Mouse (Mus musculus): ENCODE measurements around the gene Tkfc.

The Tkfc gene

DNA sequence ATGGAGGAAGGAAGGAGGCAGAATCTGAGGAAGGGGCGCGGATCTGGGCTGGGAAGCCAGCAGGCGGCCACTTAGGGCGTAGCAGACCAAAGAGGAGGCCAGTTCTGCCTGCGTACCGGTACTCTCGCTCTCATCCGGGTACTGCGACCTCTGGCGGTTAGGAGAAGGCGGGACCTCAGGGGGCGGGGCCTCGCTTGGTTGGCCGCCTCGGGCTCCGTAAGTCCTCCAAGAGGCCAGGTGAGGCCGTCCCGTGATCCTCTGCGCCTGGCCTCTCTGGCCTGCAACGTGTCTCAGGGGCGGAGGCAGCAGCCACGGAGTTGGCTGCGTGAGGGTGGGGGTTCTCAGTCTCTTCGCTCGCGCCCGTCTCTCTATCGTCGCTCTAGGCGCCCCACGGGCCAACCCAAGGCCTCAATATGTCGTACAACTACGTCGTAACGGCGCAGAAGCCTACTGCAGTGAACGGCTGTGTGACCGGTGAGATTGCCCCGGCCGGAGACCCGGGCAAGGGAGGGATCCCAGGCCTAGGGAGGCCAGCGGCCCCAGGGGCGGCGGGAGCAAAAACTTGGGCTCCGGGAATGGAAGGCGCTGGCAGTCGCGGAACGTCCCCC, at the start of gene Tkfc, which contains the start of gene Ddb1:
Gene Tkfc, minus strand, starts transcription at position 362 of the 608 bp plus-strand sequence.
Gene Ddb1, plus strand, starts transcription at position 35 of the 608 bp plus-strand sequence.
- DNase-seq: peak; percentile 99

DNA sequence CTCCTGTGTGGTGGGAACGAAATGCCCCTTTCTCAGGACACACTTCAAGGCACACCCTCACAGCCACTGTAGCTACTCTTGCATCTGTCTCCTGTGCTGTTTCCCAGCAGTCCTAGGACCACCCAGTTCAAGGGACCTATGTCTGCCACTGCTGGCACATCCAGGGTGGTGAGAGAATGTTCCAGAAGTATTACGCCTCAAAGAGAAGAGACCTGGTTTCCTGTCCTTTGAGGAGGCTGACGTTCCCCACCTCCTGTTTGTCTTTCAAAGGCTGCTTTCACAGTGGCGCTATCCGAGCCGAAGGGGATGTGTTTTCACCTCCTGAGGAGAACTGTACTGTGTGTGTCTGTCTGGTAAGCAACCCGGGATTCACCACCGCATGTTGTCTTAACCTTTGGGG, 42.7 kb upstream of the Tkfc start:
- DNase-seq: no peak

DNA sequence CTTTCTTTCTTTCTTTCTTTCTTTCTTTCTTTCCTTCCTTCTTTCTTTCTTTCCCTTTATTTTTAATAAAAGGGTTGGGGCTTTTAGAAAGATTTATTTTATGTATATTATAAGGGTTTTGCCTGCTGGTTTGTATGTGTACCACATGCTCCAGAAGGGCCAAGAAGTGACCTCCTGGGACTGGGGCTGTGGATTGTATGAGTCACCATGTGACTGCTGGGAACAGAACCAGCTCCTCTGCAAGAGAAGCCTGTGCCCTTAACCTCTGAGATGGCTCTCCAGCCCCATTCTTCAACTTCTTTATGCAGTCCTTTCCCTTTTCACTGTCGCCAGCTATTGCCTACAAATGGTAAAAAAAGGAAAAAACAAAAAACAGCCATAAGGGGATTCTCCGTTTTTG, 40.2 kb upstream of the Tkfc start:
- DNase-seq: no peak

DNA sequence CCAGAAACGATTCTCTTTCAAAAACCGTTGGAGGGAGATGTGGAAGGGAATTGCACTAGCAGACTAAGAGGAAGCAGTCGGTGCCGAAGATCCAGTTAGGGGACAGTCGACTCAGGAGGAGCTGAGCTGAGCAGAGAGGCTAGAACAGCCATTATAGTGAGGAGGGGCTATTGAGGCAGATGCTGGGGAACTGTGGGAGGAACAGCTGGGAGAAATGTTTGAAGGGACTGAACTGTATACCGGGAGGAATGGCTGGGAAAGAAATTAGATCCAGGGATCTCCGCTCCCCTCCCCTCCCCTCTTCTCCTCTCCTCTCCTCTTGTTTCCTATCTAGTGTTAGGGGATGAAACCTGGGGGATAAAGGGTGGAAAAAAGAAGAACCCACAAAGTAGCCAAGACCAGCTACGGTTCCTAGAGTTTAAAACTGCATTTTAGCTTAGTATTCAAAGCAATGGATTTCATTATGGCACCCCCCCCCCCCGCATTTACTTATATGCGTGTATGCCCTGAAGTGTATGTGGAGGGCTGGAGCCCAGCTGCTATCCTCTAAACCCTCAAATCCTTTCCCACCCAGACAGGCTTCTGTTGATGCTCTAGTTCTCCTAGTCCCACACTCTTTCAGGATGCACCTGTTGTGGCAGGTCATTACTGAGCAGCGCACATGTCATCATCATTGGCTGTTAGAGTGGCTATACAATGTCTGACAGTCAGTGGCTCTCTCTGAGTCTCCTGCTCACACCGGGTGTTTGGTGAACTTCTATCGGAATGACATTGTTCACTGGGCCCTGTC, 35.3 kb upstream of the Tkfc start:
- no peak for DNase-seq

DNA sequence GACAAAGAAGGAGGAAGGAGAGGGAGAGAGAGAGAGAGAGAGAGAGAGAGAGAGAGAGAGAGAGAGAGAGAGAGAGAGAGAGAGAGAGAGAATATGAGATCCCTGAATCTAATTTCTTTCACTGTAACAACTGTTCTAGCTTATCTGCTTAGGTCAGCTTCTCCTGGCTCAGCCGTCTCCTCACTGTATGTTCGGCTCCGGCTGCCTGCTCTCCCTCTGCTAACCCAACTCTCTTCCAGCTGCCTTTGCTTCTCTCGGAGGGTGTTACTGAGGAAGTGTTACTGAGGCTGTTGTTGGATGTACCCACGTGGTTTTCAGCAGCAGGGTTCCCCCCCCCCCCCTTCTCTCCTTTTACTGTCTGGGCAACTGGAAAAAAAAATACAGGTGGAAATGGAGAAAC, 34.6 kb upstream of the Tkfc start:
- DNase-seq: no peak

DNA sequence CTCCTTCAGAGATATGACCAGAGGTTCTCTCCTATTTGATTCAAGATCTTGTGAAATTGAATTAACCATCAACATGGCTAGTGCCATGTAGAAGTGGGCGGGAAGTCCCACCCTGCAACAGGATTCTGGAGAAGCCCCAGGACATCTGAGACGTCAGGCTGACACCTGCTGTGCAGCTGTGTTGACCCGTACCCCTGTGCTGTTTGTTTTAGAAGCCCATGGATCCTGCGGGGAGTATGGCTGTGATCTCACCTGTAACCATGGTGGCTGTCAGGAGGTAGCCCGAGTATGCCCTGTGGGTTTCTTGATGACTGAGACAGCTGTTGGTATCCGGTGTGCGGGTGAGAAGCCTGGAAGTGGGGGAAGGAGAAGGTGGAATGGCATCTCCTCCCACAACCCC, 32.4 kb upstream of the Tkfc start:
- no peak for DNase-seq

DNA sequence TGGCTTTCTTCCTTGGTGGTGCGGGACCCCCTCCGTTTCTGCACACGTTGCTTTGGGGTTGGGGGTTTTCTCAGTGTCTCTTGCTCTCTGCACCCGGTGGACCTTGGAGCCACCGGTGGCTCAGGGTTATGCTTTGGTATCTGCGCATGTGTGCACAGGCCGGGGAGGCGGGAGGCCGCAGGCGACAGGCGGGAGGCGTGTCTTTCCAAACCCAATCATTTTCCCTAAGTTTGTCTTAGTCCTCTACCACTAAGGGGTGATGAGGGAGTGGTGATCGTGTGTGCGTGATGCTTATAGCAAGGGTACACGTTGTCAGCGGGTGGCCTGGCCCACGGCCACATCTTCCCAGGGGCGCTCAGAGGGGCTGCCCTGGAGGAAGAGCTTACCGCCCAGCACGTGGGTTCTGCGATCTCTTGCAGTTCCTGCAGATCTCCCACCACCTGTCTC, 29.4 kb upstream of the Tkfc start:
- peak; percentile 68 for DNase-seq

DNA sequence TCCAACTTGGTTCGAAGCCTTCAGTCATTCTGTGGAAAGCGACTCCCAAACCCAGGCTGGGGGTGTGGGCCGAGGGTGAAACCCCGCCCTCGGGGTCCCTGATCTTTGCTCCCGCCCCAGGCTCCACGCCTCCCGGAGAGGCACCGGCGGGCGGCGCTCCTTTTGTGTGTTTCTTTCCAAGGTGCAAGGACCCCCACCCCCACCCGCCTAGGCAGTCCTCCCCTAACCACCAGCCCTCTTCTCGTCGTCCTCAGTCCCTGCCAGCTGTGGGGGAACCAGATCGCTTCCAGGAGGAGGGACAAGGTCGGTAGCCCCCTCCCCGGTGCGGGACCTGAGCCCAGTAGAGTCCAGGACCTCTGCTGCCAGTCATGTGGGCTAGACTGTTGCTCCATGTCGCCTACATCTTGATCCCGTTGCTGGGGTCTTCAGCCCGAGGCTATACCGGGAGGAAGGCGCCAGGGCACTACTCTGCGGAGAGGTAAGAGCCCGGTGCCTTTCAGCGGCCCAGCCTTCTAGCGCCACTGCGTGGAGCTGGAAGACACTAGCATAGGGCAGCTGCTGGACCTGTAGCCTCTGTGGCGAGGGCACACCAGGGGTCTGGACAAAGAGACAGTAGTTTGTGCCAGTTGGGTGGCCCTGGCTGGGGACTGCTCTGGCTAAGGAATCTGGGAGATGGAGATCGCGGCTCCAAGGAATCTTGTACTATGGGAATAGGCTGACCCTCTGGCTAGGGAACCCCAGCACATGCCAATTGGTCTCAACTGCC, 28.8 kb upstream of the Tkfc start, which contains the start of gene Vwce:
Gene Vwce, plus strand, starts transcription at position 108 of the 766 bp plus-strand sequence.
- DNase-seq: peak; percentile 54

DNA sequence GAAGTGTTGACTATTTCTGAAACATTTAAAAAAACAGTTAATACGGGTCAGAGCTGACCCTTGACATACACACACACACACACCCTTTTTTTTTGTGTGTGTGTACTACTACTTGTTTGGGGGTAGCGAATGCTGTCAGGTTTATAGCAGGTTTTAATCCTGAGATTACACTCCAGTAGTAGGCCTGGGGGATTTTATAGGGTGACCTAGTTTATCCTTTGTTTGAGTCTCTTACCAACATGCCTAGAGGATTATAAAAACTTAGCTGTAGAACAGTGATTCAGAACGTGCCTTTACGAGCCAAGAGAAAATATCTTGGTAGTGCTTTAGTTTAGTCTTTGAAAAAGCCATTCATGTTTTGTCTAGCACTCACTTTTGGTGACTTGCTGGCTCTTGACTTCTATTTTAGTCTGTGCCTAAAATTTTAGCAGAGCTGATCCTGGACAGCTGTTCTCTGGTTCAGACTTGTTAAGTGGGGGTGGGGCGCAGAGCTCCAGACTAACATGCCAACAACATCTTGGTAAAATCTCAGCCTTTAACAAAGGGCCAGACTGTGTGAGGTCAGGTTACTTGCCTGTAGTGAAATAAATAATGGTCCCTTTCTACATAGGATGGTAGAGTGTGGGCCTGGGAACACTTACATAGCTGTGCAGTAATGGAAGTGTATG, 3.3 kb upstream of the Tkfc start:
- no peak for DNase-seq

DNA sequence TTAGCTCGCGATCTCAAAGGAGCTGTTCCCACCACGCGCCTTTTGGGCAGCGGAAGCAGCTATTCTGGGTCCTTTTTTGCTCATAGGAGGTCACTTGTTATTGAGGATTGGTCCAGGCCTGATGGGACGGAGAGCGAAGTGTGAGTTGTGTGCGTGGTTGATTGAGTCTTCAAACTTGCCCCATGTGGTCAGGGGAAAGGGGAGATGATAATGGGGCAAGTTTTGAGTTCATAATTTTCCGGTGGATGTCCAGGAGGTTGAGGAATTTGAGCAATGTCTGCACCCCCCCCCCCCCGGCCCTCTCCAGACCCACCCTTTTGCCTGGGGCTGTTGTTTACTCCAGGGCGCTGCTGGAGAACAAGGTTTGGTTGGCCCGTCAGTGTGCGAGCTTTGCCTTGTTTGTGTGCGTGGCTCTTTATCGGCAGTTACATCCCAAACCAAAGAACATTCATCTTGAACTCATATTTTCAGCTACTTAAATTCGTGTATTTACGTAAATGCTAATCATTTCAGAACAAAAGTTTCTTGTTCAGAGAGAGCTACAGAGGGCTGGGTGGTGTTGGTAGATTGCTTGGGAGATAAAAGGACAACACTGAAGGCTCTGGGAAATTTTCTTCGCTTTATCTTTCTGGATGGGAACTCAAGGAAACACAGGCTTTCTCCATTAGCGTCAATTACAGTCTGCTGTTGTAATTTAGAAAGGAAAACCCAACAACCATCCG, 608 bp upstream of the Tkfc start:
- peak; percentile 34 for DNase-seq

DNA sequence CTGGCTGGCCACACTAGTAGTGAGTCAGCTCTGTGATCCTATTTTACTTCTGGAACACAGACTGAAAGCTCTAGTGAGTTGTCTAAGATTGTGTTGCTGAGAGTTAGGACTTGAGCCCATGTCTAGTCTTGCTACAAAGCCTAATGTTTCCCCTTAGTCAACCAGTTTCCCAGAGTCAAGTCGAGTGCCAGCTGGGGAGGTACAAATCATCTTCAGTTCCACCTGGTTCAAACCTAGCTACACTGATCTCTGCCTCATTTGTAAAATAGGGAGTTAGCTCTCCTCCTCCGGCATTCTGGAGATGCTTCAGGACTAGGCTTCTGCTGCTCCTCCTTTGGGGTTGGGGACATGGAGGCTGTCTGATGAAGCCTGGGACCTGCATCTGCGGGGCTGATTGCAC, 920 bp downstream of the Tkfc start:
- peak; percentile 34 for DNase-seq

DNA sequence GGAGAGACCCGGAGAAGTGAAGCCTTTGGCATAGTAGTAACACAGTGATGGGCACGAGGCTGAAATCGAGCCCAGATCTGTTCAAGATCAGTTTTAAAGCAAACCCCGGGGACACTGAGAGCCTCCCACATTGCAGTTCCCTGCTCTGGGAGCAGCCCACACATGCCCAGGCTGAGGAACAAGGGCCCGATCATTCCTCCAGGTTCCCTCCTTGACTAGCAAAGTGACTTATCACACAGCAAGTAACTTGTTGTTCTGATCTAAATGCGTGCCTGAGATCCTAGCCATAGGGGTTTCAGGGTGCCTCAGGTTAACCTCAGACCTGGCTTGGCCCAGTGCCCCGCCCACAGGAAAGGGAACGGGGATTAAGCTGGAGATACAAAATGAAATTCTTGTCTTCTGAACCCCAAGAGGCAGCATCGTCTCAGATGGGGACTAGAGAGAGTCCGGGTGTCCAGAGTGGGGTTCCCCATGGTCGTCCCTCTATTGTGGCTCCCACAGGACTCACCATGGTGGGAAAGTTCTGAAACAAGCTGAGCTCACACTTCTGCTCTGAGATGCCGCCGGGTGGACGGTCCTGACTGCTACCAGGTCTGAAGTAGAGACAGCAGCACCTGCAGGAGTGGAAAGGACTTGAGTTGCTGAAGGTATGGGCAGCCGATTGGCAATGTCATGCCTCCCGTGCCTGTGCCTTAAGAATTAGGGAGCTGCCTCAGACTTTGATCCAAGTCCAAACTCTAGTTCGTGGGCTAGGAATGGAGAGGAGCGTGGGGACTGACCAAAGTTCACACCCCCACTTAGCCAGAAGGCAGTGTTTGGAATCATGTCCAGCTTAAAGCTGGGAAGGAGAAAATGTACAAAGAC, 1.6 kb downstream of the Tkfc start:
- DNase-seq: peak; percentile 58

DNA sequence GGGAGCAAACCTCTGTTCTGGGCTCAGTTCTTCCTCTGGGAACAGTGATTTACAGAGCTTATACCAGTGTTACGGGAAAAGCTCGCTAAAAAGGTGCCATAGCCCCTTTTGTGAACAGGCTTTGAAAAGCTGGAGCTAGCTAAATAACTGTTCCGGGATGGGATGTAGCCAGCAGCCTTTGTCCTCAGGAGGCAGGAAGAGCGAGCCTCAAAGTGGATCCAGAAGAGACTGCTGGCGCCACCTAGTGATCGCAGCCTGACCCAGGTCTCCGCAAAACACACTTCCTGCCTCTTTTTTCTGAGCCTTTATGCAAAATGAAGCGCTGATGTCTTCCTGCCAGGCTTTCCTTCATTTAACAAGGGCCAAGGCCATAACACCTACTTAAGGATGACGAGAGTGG, 2.7 kb downstream of the Tkfc start:
- DNase-seq: peak; percentile 92

DNA sequence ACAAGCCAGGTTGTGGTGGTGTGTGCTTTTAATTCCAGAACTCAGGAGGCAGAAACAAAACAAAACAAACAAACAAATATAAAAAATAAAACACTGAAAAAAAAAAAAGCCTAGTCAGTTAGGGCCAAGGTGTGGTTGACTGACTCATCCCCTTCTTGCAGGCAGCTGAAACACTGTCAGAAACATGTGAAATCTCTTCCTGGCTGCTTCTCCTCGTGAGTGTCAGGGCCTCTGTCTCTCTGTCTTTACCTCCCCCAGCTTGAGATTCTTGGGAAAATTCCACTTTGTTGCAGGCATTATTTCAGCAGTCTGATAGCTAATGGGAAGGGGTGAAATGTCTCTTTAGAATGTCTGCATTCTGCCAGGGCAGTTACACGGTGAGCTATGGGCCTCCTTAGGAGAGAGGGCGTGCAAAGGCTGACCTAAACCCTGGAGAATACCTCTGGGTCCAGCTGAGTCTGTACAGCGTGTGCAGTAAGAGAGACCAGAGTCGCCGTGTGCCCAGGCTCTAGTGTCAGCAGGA, 3.1 kb downstream of the Tkfc start:
- DNase-seq: no peak

DNA sequence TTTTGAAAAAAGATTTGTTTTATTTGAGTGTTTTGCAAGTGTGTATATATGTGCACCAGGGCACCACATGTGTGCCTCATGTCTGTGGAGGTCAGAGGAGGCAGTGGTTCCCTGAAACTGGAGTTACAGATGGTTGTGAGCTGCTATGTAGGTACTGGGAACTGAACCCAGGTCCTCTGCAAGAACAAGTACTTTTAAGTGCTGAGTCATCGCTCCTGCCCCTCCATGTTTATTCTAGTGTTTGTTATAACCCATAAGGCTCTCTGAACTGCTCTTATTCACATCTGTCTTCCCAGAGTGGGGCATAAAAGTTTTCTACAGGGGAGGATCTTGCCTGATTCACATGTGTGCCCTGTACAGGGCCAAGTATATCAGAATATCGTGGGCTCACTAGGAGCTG, 5.8 kb downstream of the Tkfc start:
- DNase-seq: no peak

DNA sequence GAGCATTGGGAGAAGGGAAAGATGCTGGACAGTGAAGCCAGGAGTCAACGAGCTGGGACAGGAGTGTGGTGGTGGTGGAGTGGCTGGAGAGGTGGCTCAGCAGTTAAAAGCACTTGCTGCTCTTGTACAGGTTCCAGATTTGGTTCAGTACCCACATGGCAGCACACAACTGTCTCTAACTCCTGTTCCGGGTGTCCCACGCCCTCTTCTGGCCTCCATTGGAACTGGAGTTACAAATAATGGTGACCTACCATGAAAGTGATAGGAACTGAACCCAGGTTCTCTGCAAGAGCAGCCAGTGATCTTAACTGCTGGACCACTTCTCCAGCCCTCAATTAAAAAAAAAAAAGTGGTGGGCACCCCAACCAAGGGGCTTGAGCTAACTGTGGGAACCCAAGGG, 7.3 kb downstream of the Tkfc start:
- DNase-seq: no peak

DNA sequence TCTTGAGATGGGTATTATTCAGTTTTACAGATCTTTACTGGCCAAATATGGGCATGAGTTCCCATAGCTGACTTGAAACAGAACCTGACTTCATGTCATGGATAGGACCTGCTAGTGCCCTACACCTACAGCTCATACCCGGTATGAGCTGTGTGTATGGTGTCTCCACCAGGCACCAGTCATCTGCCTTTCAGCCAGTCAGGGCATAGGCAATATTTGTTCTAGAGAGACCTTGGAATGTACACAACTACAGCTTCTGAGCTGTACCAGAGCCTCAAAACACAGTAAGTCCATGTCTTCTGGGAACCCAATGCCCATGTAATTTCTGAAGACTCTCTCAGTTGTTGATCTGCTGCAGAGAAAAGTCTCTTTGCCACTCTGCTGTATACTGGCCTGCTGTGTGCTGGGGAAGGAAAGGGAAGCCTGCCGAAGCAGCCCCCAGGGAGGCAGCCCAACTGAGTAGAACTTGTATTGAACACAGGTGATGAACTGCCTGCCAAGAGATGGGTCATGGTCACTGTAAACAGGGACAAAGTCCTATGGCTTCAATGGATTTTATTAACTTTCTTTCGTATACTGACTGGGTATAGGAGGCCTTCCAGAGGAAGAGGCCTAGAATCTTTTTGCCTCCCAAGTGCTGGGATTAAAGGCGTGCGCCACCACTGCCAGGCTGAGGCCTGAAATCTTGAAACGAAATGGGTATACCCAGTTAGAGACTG, 13.6 kb downstream of the Tkfc start:
- no peak for DNase-seq

DNA sequence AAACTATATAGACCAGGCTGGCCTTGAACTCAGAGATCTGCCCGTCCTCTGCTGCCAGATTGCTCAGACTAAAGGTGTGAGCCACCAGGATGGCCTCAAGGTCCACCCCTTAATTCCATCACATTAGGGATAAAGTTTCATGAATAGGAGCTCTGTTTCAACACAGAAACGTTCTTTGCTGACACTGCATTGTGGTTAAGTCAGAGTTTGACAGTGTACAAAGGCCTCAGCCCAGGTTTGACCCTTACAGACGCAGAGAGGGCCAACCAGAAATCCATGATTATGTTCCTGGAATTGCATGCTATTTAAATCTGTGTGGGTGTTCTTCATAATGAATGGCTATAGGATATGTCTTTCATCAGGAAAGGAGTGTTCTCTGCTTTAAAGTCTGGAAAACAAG, 15.2 kb downstream of the Tkfc start:
- no peak for DNase-seq

DNA sequence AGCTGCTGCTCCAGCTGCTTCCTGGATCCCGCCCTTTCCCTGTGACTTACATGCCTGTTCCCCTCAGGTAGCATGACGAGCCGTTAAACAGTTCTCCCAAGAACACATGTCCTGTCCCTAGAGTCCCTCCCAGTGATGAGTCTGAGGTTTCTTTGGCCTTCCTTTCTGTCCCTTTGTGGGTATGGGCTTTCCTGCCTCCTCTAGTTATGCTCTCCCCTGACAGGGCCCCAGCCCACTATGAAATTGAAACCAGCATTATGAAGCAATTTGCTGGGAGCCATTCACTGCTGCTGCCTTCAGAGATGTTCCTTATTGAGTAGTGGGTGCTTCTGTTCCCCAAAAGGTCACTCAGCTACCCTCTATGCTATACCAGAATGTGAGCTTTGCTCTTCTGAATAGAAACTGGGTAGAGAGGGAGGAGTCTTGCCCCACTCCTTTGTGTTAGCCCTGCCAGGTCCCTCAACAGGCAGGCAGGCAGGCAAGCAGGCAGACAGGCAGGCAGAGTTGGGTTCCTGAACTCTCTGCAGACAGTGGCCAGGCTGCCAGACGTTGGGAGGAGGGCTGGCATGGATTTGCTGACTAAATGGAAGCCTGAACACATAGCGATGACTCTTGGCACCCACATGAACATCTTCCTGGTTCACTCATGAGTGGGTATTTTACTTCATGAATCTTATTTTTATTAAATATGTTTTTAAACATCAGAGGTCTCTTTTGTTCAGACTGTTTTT, 16.2 kb downstream of the Tkfc start:
- DNase-seq: no peak

DNA sequence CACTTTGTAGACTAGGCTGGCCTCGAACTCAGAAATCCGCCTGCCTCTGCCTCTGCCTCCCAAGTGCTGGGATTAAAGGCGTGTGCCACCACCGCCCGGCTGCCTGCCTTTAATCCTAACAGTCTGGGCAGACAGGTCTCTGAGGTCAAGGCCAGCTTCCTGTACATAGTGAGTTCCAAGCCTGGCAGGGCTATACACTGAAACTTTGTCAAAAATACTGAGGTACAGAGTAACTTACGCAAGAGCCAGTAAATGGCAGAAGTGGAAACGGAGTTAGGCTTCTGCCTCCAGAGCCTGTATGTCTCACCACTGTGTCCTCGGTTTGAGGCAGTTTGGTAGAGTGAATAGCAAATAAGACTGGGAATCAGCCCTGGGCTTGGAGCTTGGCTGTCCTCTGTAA, 18.2 kb downstream of the Tkfc start:
- no peak for DNase-seq

Measured in cerebellum, adult 9-10 months (tissue).